Mouse (Mus musculus) ES-Bruce4 (cell line): Measurements from ENCODE around the gene Nt5m. TPM values are rescaled to one million over a fixed set of nuclear protein-coding genes. Genes with fewer than 3 reads are reported as not detected.

Experiments used
- H3K27ac ChIP-seq: 2 replicates; pipeline ENCODE4 v1.5.1; 2012; ENCODE audit warnings: low read length, inconsistent platforms; ENCODE audit not compliant: insufficient read depth
- H3K27me3 ChIP-seq: 2 replicates; pipeline ENCODE4 v1.6.1; 2012; ENCODE audit warnings: mild to moderate bottlenecking, low read length, inconsistent platforms; ENCODE audit not compliant: control insufficient read depth, poor library complexity, insufficient read depth, severe bottlenecking
- H3K36me3 ChIP-seq: 2 replicates; pipeline ENCODE4 v1.6.1; 2012; ENCODE audit warnings: inconsistent platforms, mild to moderate bottlenecking, low read length, moderate library complexity; ENCODE audit not compliant: control insufficient read depth, poor library complexity, insufficient read depth, severe bottlenecking
- H3K4me1 ChIP-seq: one replicate; pipeline ENCODE4 v1.8.1; 2011; ENCODE audit warnings: low read length; ENCODE audit not compliant: control insufficient read depth, insufficient read depth
- H3K4me3 ChIP-seq: 2 replicates; pipeline ENCODE4 v1.5.1; 2011; ENCODE audit warnings: low read depth, mild to moderate bottlenecking, low read length
- H3K9ac ChIP-seq: 2 replicates; pipeline ENCODE4 v1.6.1; 2012; ENCODE audit warnings: low read depth, mild to moderate bottlenecking, inconsistent platforms; ENCODE audit not compliant: poor library complexity, severe bottlenecking
- H3K9me3 ChIP-seq: replicated peaks from 2 replicates; pipeline ENCODE4 v1.6.1; 2012; ENCODE audit warnings: mild to moderate bottlenecking, low read length, inconsistent platforms; ENCODE audit not compliant: control insufficient read depth, poor library complexity, insufficient read depth, severe bottlenecking
- CTCF ChIP-seq: IDR thresholded peaks from one replicate; pipeline ENCODE4 v1.8.1; 2011; ENCODE audit warnings: low read depth, low read length
- EP300 ChIP-seq: IDR thresholded peaks from 2 replicates; pipeline ENCODE4 v1.6.1; 2011; ENCODE audit warnings: low read depth, low read length; ENCODE audit not compliant: insufficient read depth
- POLR2A ChIP-seq: IDR thresholded peaks from one replicate; pipeline ENCODE4 v1.8.1; 2011; ENCODE audit warnings: low read length; ENCODE audit not compliant: insufficient read depth
- polyA plus RNA-seq: library from polyadenylated mRNA; stranded (reverse); fragments of >200 nt; gene quantifications from 2 replicates; pipeline ENCODE4 v1.2.4, GENCODE M21; 2011; ENCODE audit warnings: low read depth; ENCODE audit not compliant: missing spikeins, insufficient read depth, insufficient read length

Gene Nt5m
- polyA plus RNA-seq, 1 experiment = 4.2 TPM

DNA sequence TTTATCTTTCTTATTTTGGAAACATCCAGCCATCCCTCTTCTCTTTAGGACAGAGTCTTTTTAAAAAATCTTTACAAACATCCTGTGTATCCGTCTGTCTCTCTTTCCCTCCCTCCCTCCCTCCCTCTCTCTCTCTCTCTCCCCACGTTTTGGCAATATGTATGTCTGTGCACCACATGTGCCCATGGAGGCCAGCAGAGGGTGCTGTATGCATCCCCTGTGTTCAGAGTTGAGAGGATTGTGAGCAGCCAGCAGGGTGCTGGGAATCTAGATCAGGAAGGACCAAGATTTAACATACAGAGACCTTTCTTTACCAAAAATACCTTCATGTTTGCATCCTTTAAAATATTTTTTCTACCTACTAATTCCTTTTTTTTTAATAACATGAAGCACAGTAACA is 7.9 kb downstream of the Nt5m start:
- Histone ChIP-seq H3K27me3 (no peaks in the 10 kb centered on the region), H3K36me3 (no peaks in the 10 kb centered on the region), H3K27ac (no peak overlapping the region), H3K9me3 (no peaks in the 10 kb centered on the region), H3K4me1 (no peaks in the 10 kb centered on the region), H3K9ac (no peak overlapping the region), H3K4me3 (no peak overlapping the region)
- no peak for TF ChIP-seq POLR2A
- 0 out of 2 replicates have a peak, but pooled peaks have one; percentile 17 for TF ChIP-seq EP300
- TF ChIP-seq CTCF = peak; percentile 92

DNA sequence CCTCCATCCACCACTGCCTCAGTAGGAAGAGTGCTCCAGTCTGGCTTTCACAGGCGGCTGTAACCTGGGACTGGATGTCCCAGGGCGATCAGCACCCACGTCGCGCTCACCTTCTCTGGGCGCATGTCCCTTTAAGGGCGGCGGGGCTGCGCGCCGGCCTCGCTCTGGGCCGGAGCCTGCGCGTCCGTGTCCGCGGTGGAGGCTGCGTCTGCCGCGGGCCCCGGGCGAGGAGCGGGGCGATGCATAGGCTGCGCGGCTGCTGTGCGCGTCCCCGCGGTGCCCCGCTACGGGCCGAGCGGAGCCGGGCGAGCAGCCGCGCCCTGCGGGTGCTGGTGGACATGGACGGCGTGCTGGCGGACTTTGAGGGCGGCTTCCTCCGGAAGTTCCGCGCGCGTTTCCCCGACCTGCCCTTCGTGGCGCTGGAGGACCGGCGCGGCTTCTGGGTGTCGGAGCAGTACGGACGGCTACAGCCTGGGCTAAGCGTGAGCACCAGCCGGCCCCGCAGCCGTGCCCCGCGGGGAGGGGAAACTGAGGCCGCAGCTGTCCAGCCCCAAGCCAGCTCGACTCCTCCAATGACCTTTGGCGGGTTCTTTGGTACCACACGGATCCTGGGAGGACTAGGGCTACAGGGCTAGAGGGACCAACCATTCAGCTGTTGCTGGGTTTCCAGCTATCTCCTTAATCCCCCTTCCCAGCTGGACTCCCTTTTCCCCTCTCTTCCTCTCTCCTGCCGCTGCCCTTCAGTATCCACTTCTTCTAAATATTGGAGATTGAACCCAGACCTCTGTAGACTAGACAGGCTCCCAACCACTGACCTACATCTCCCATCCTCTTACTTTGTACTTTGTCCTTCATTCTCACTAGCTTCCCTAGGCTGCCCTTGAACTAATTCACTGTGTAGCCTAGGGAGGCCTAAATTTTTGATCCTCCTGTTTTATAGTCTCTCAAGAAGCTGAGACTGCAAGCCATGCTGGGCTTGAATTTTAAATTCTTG is 8.9 kb downstream of the Nt5m start:
- Histone ChIP-seq H3K27me3 (no peaks in the 10 kb centered on the region), H3K9ac (peak overlapping the region; percentile 69), H3K27ac (no peak overlapping the region), H3K4me3 (peak overlapping the region; percentile 85), H3K4me1 (no peaks in the 10 kb centered on the region), H3K36me3 (no peaks in the 10 kb centered on the region), H3K9me3 (no peaks in the 10 kb centered on the region)
- no peak for TF ChIP-seq EP300
- no peak for TF ChIP-seq POLR2A
- TF ChIP-seq CTCF = no peak

DNA sequence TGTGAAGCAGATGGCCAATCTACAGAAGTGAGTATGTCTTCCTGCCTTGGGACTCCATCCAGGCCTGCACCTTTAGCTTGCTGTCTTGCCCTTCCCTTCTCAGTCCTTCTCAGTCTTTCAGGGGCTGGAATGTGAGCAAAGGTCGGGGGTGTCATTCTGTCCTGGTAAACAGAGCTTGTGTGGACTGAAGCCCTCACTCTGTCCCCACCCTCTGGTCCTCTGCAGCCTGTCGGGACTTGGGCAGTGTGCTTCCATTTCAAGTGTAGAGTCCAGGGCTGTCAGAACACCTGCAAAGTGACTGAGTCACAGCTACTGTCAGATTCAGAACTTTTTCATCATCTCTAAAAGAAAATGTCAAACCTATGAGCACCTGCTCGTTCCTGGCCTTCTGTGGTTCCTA is 13.6 kb downstream of the Nt5m start:
- Histone ChIP-seq H3K9ac (no peak overlapping the region), H3K27ac (no peak overlapping the region), H3K27me3 (no peaks in the 10 kb centered on the region), H3K9me3 (no peaks in the 10 kb centered on the region), H3K4me3 (no peak overlapping the region), H3K4me1 (no peaks in the 10 kb centered on the region), H3K36me3 (no peaks in the 10 kb centered on the region)
- TF ChIP-seq POLR2A (no peak), EP300 (no peak), CTCF (no peak)

DNA sequence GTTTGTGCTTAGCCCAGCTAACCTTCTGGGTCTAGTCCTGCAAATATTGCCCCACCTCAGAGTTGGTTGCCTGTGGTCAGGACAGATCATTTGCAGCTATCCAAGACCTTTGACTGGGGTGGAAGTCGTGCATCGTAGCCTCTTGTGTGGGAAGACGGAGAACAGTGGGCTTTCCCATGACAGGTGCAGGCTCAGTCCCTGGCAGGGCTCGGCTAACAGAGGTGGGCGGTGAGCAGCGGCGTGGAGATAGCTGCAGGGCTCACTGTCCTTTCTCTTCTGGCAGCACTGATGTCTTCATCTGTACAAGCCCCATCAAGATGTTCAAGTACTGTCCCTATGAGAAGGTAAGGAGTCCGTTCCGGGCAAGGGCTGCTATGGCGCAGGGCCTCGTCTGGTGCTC is 21.2 kb downstream of the Nt5m start:
- Histone ChIP-seq H3K27me3 (no peaks in the 10 kb centered on the region), H3K9me3 (no peaks in the 10 kb centered on the region), H3K9ac (no peak overlapping the region), H3K4me3 (no peak overlapping the region), H3K27ac (no peak overlapping the region), H3K4me1 (peaks cover 6% of the 10 kb centered on the region), H3K36me3 (no peaks in the 10 kb centered on the region)
- TF ChIP-seq POLR2A = no peak
- no peak for TF ChIP-seq CTCF
- no peak for TF ChIP-seq EP300

DNA sequence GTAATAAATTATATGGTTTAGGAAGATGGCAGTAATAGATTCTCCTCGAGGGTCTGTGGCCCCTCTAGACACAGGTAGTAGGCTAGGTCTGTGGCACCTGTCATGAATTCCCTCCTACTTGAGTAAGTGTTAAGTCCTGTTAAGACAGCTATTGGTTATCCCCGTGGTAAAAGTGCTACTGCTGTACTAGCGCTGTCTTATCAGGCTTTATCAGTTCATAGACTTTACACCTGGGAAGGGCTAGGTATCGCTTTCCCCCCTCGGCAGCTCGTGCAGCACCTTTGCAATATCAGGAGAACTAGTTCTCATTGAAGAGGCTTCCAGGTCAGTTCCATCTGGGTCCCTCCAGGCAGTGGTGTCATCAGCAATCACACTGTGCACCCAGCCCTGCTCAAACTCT is 25.1 kb downstream of the Nt5m start:
- TF ChIP-seq CTCF (no peak), EP300 (no peak), POLR2A (no peak)
- no peaks in the 10 kb centered on the region for H3K9me3 ChIP-seq
- H3K27ac ChIP-seq = no peak overlapping the region
- no peaks in the 10 kb centered on the region for H3K36me3 ChIP-seq
- H3K4me1 ChIP-seq = peaks cover 6% of the 10 kb centered on the region
- no peaks in the 10 kb centered on the region for H3K27me3 ChIP-seq
- no peak overlapping the region for H3K4me3 ChIP-seq
- H3K9ac ChIP-seq = no peak overlapping the region

DNA sequence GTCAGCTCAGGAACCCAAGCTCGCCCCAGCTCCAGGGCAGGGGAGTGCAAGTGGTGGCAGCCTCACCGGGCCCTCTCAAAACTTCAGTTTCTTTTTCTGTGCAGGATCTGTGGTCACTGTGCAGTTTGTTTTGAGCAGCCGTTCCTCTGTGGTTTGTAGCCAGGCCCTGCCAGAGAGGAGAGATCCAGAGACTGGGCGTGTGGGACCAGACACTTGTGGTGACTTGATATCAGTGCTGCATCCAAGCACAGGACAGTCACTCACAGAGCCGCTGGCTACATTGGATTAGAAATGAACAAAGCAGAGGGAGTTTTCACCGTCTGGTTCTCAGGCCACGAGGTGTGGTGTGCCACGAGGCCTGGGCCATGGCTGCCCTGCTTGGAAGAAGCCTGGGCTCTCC is 32.9 kb downstream of the Nt5m start:
- H3K36me3 ChIP-seq = no peaks in the 10 kb centered on the region
- H3K4me1 ChIP-seq = no peaks in the 10 kb centered on the region
- no peak for TF ChIP-seq POLR2A
- no peak for TF ChIP-seq EP300
- no peak for TF ChIP-seq CTCF
- H3K9me3 ChIP-seq = no peaks in the 10 kb centered on the region
- H3K4me3 ChIP-seq = no peak overlapping the region
- H3K27ac ChIP-seq = no peak overlapping the region
- no peak overlapping the region for H3K9ac ChIP-seq
- H3K27me3 ChIP-seq = no peaks in the 10 kb centered on the region
